Mouse (Mus musculus): ENCODE data around the gene Shc2.

- TF ChIP-seq CTCF (IDR thresholded peaks at IDR 0.05; ENCODE audit: borderline replicate concordance, extremely low read depth, insufficient read depth, insufficient read length) (no peak), POLR2A (IDR thresholded peaks at IDR 0.05; ENCODE audit: borderline replicate concordance, extremely low read depth, insufficient read depth, insufficient read length, poor library complexity, severe bottlenecking) (no peak)
Measured at GRCm38 (mm10) chr10:79680606-79681495, 43.1 kb upstream of the Shc2 start.
